Mouse (Mus musculus) hindbrain, postnatal 0 days (tissue): ENCODE results near the gene Rpl31. TPM values are rescaled to one million over a fixed set of nuclear protein-coding genes. Genes with fewer than 3 reads are reported as not detected.
A peak's percentile ranks its signal among the peaks of the same experiment; 100 is the strongest.

Experiments used
- ATAC-seq: fragments of 200-750 bp; cut with Nextera tagmentation; 2 replicates; pipeline ENCODE4 v1.8.0; 2017; ENCODE audit warnings: mild to moderate bottlenecking, moderate TSS enrichment, moderate library complexity
- DNase-seq: peaks from one replicate; pipeline ENCODE4 v3.0.0-alpha.2; 2015; ENCODE audit warnings: low spot score
- H3K27ac ChIP-seq: fragments of 300-500 bp; sonication (generic); 2 replicates; pipeline ENCODE4 v1.5.1; 2014; ENCODE audit warnings: mild to moderate bottlenecking
- H3K27me3 ChIP-seq: fragments of 300-500 bp; sonication (generic); 2 replicates; pipeline ENCODE4 v1.6.1; 2014; ENCODE audit warnings: low read length, mixed read lengths; ENCODE audit not compliant: insufficient read depth
- H3K36me3 ChIP-seq: fragments of 300-500 bp; sonication (generic); 2 replicates; pipeline ENCODE4 v1.6.1; 2014; ENCODE audit warnings: low read length, mixed read lengths; ENCODE audit not compliant: insufficient read depth
- H3K4me1 ChIP-seq: fragments of 300-500 bp; sonication (generic); 2 replicates; pipeline ENCODE4 v1.6.1; 2014; ENCODE audit warnings: antibody characterized with exemption, low read length, mixed read lengths; ENCODE audit not compliant: insufficient read depth
- H3K4me2 ChIP-seq: fragments of 300-500 bp; sonication (generic); 2 replicates; pipeline ENCODE4 v1.6.1; 2014; ENCODE audit warnings: low read depth, mild to moderate bottlenecking, low read length, moderate library complexity, mixed read lengths
- H3K4me3 ChIP-seq: fragments of 300-500 bp; sonication (generic); 2 replicates; pipeline ENCODE4 v1.5.1; 2014; ENCODE audit warnings: low read length
- H3K9ac ChIP-seq: fragments of 300-500 bp; sonication (generic); replicated peaks from 2 replicates; pipeline ENCODE4 v1.6.1; 2014; ENCODE audit warnings: mild to moderate bottlenecking, low read length, moderate library complexity, mixed read lengths
- H3K9me3 ChIP-seq: fragments of 300-500 bp; sonication (generic); 2 replicates; pipeline ENCODE4 v1.6.1; 2016; ENCODE audit warnings: low read length, mixed read lengths
- CTCF ChIP-seq: IDR thresholded peaks from 2 replicates; pipeline ENCODE4 v1.5.1; 2016; ENCODE audit warnings: antibody characterized with exemption, control low read depth, low read depth
- WGBS: fragments of 180-500 bp; shearing (Covaris S2); extraction: QIAGEN DNeasy Blood & Tissue Kit; methylation state at CpG from one replicate; pipeline ENCODE4 v1.1.7; 2014; 5-methylcytosine and 5-hydroxymethylcytosine counted together
- polyA plus RNA-seq: library from polyadenylated mRNA; unstranded; fragments of >200 nt; fragmentation: Nextera tagmentation; extraction: Ambion mirVana; gene quantifications from 2 replicates; pipeline ENCODE4 v1.2.1, GENCODE M21; 2015
- total RNA-seq: library from RNA; depleted of rRNA; stranded (reverse); fragments of >200 nt; gene quantifications from 2 replicates; pipeline ENCODE4 v1.2.3, GENCODE M21; 2014

The Rpl31 gene
- total and polyA plus RNA-seq, 2 experiments from 2014 or later: 207 to 353 TPM

DNA sequence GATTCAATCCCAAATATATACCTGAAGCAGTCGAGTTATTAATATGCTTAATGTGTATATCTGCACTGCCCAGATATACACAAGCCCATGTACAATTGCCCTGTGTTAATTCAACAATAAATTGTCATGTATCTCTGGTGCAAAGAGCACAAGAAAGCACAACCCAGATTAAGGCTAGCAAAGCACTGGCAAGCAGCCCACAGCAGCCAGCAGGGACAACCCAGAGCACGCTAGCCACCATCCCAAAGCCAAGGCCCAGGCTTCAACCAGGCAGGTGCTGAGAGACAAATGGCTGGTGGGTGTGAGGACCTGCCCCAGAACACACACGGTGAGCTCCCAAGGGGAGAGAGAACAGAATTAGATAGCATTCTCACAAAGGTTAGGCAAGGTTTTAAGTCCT is 18.8 kb downstream of the Rpl31 start:
- 71% methylated on average over 3 of the region's 3 CpGs for WGBS
- Histone ChIP-seq H3K4me3 (no peak overlapping the region), H3K27me3 (no peaks in the 10 kb centered on the region), H3K27ac (no peak overlapping the region), H3K4me1 (no peaks in the 10 kb centered on the region), H3K9me3 (no peaks in the 10 kb centered on the region), H3K4me2 (no peak overlapping the region), H3K9ac (no peak overlapping the region), H3K36me3 (peaks cover 5% of the 10 kb centered on the region; the same call in 1 of the 2 replicates)
- ATAC-seq (no peak), DNase-seq (no peak)
- no peak for TF ChIP-seq CTCF

DNA sequence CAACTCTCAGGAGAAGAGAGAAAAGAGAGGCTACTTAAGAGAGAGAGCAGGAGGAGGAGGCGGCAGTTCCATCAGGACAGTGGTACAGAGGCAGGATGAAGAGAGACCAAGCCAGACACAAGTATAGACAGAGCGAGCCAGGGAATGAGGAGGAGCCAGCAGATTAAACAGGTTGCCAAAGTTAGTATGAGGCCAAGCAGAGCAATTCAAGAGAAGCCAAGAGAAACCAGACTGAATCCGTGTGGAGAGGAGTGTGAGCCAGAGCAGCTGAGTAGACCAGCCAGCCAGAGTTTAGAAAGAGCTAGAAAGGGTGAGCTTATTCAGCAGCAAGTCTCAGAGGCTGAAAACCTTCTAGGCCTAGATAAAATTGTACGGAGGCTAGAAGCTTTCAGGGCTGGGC is 19.9 kb downstream of the Rpl31 start:
- DNase-seq (peak; percentile 21), ATAC-seq (peak; percentile 16; the same call in 1 of the 2 replicates)
- H3K4me1 ChIP-seq: no peaks in the 10 kb centered on the region
- H3K27ac ChIP-seq: no peak overlapping the region
- H3K4me3 ChIP-seq: no peak overlapping the region
- no peaks in the 10 kb centered on the region for H3K27me3 ChIP-seq
- 68% methylated on average over 4 of the region's 4 CpGs for WGBS
- no peaks in the 10 kb centered on the region for H3K9me3 ChIP-seq
- no peak overlapping the region for H3K4me2 ChIP-seq
- peaks cover 5% of the 10 kb centered on the region; the same call in 1 of the 2 replicates for H3K36me3 ChIP-seq
- no peak for TF ChIP-seq CTCF
- H3K9ac ChIP-seq: no peak overlapping the region

DNA sequence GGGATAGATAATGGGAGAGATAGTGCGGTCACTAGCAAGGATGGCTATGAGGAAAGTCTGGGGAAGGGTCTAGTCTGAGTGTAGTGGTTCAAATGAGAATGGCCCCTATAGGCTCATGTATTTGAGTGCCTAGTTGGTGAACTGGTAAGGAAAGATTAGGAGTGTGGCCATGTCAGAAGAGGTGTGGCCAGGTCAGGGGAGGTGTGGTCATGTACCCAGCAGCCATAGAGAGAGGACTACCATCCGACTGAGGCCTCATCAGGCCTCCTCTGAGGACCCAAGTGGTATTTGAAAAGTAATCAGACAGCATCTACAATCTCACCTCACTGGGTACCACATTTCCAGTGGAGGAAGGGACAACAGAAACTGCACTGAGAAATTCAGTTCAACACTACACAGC is 20.5 kb downstream of the Rpl31 start:
- H3K27ac ChIP-seq: no peak overlapping the region
- H3K9me3 ChIP-seq: no peaks in the 10 kb centered on the region
- no peak for DNase-seq
- TF ChIP-seq CTCF: no peak
- H3K27me3 ChIP-seq: no peaks in the 10 kb centered on the region
- H3K4me2 ChIP-seq: no peak overlapping the region
- no peak overlapping the region for H3K4me3 ChIP-seq
- WGBS: 81% methylated on average over 2 of the region's 2 CpGs
- peaks cover 5% of the 10 kb centered on the region; the same call in 1 of the 2 replicates for H3K36me3 ChIP-seq
- no peak for ATAC-seq
- no peaks in the 10 kb centered on the region for H3K4me1 ChIP-seq
- H3K9ac ChIP-seq: no peak overlapping the region

DNA sequence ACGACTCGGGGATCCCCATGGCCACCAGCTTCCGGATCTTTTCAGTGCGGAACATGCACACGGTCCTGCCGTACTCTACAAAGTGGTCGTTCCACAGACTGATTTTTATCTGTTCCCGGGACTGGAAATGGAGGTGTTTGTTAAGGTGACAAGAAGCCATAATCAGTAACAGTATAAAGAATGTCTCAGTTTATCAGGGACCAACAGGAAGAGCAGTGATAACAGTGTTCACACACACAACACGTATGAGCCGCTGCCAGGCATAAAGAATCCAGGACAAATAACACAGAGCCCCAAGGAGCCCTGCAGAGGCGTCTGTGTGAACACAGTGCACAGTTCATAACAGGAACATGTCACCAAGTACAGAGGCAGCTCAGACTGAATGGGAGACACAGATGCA is 21.7 kb downstream of the Rpl31 start:
- H3K9ac ChIP-seq: no peak overlapping the region
- TF ChIP-seq CTCF: no peak
- ATAC-seq: no peak
- peaks cover 5% of the 10 kb centered on the region; the same call in 1 of the 2 replicates for H3K36me3 ChIP-seq
- H3K4me3 ChIP-seq: no peak overlapping the region
- no peak overlapping the region for H3K27ac ChIP-seq
- no peaks in the 10 kb centered on the region for H3K9me3 ChIP-seq
- no peak overlapping the region for H3K4me2 ChIP-seq
- H3K4me1 ChIP-seq: no peaks in the 10 kb centered on the region
- 92% methylated on average over 11 of the region's 11 CpGs for WGBS
- no peaks in the 10 kb centered on the region for H3K27me3 ChIP-seq
- DNase-seq: no peak

DNA sequence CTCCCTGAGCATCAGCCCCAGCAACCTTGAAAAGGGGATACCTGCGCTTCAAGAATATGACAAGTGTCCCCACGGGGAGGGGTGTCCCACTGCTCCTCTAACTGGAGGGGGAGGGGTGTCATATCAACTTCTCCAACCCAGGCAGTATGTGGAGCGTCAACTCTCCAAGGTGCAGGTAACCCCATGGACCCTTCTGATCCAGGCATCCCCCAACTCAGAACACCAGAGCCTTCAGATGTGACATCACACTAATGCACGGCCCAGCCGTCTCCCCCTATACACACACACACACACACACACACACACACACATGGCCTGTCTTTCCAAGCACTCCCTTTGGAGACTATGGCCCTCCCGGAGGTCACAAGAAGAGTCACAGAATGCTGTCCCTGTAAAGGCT is 24.0 kb downstream of the Rpl31 start:
- DNase-seq (no peak), ATAC-seq (peak; percentile 15)
- 86% methylated on average over 6 of the region's 6 CpGs for WGBS
- Histone ChIP-seq H3K27me3 (no peaks in the 10 kb centered on the region), H3K4me2 (no peak overlapping the region), H3K9ac (no peak overlapping the region), H3K27ac (no peak overlapping the region), H3K4me3 (no peak overlapping the region), H3K9me3 (no peaks in the 10 kb centered on the region), H3K4me1 (no peaks in the 10 kb centered on the region), H3K36me3 (peaks cover 5% of the 10 kb centered on the region; the same call in 1 of the 2 replicates)
- no peak for TF ChIP-seq CTCF

DNA sequence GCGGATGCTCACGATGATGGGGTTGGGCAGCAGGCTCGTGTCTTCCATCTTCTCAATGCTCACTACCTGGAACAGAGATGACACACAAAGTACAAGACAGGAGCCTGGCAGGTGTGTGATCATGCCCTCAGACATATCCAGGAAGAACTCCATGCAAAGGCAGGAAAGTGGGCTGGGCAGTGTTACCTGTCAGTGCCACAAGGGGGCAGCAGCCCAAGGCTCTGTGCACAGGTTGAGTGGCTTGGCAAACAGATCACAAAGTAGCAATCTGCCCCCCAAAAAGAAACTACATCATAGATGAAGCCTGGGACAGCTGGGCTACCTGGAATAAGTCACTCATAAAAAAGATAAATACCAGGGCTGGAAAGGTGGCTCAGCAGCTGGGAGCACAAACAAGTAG is 24.5 kb downstream of the Rpl31 start:
- peak; percentile 56 for ATAC-seq
- Histone ChIP-seq H3K4me1 (no peaks in the 10 kb centered on the region), H3K27me3 (no peaks in the 10 kb centered on the region), H3K4me2 (no peak overlapping the region), H3K36me3 (peaks cover 5% of the 10 kb centered on the region; the same call in 1 of the 2 replicates), H3K27ac (no peak overlapping the region), H3K9me3 (no peaks in the 10 kb centered on the region), H3K9ac (no peak overlapping the region), H3K4me3 (no peak overlapping the region)
- peak; percentile 97 for TF ChIP-seq CTCF
- 60% methylated on average over 3 of the region's 3 CpGs for WGBS
- DNase-seq: peak; percentile 84

DNA sequence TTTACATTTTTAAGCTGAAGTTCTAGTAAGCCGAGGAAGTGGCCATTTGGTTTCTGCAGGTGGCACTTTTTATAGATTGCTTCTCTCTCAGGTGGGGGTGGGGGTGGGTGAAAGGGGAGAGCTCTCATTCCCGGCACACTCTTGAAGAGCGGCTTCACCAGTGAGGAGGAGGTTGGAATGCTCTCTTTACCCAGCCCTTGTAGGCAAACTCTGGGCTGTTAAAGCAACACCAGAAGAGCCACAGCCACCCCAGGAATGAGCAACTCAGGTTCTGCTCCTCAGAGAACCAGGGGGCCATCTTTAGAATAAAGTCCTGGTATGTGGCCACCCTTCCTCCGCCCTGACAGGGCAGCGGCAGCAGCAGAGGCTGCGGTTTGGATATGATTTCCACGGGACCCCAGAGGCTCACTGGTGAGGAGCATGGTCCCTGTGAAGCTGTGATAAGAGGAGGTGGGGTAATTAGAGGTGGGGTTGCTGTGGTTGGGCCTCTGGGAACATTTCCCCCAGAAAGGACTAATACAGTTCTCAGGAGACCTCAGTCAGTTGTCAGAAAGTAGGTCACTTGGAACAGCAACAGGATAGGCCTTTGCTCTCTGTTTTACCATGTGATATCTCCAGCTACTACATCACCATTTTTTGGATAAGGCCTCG is 25.7 kb downstream of the Rpl31 start:
- Histone ChIP-seq H3K27me3 (no peaks in the 10 kb centered on the region), H3K9me3 (no peaks in the 10 kb centered on the region), H3K9ac (no peak overlapping the region), H3K4me2 (no peak overlapping the region), H3K4me3 (no peak overlapping the region), H3K36me3 (peaks cover 5% of the 10 kb centered on the region; the same call in 1 of the 2 replicates), H3K4me1 (no peaks in the 10 kb centered on the region), H3K27ac (no peak overlapping the region)
- no peak for TF ChIP-seq CTCF
- WGBS: 87% methylated on average over 8 of the region's 8 CpGs
- DNase-seq (no peak), ATAC-seq (no peak)
